Mouse (Mus musculus): ENCODE measurements at regions not wholly inside any gene's neighbourhood (a gene's known extent, or its start where the extent isn't known, plus 50 kb on each side); places are given as distances from the start of the nearest gene placed in this dataset.

DNA sequence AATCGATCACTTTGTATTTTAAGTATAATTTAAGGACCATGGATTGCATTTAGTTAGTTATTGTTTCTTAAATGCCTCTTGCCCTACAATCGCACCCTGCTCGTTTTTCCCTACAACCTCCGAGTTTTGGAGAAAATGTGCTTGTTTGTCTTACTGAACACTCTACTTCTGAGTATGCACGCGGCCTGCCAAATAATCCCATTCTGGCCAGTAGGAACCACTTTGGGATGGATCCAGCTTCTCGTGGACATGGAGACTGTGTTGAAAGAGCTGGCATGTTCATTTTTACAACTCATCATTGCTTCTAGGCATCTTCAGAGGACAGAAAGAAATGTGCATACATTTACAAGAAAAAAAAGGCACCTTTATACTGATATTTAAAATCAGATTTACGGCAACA, 440.5 kb upstream of the Klf12 start:
- no peak overlapping the region for H3K27ac ChIP-seq (replicated peaks; ENCODE audit: low read depth, low read length)
- H3K9ac ChIP-seq (replicated peaks; ENCODE audit: low read length) = no peak overlapping the region
- no peaks in the 10 kb centered on the region for H3K4me1 ChIP-seq (ENCODE audit: control insufficient read depth, insufficient read depth, low read length)
- H3K9me3 ChIP-seq (replicated peaks; ENCODE audit: control insufficient read depth, low read length) = no peaks in the 10 kb centered on the region
- DNase-seq (ENCODE audit: low spot score) (no peak), ATAC-seq (replicated peaks; ENCODE audit: insufficient number of reproducible peaks, low FRiP score, low TSS enrichment, low read depth) (no peak)
- H3K36me3 ChIP-seq (replicated peaks; ENCODE audit: control insufficient read depth, insufficient read depth, low read depth, low read length) = no peaks in the 10 kb centered on the region
- WGBS = 84% methylated on average over 8 of the region's 8 CpGs
- no peak overlapping the region for H3K4me2 ChIP-seq (ENCODE audit: low read depth, low read length)
- H3K27me3 ChIP-seq (ENCODE audit: control insufficient read depth, insufficient read depth, low read length) = no peaks in the 10 kb centered on the region
- no peak overlapping the region for H3K4me3 ChIP-seq (ENCODE audit: low read depth, low read length)

DNA sequence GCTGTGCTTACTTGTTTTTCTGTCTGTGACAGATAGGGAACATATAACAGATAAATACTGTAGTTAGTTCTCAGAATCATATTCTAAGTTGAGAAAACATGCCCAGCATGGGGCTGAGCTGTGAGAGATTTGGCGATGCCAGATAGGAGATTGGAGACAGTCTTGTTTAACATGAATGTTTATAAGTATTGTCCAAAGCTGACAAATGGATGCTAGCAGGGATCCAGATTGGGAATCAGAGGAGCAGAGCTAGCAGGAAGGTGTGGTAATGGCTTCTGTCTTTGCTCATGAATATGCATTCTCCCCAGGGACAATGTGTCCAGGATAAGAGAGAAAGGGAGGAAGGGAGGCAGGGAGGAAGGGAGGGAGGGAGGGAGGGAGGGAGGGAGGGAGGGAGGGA, 436.2 kb upstream of the Klf12 start:
- Histone ChIP-seq H3K27ac (replicated peaks; ENCODE audit: low read depth, low read length) (no peak overlapping the region), H3K4me1 (ENCODE audit: control insufficient read depth, insufficient read depth, low read length) (no peaks in the 10 kb centered on the region), H3K4me3 (ENCODE audit: low read depth, low read length) (no peak overlapping the region), H3K4me2 (ENCODE audit: low read depth, low read length) (no peak overlapping the region), H3K9ac (replicated peaks; ENCODE audit: low read length) (no peak overlapping the region), H3K27me3 (ENCODE audit: control insufficient read depth, insufficient read depth, low read length) (no peaks in the 10 kb centered on the region), H3K9me3 (replicated peaks; ENCODE audit: control insufficient read depth, low read length) (no peaks in the 10 kb centered on the region), H3K36me3 (replicated peaks; ENCODE audit: control insufficient read depth, insufficient read depth, low read depth, low read length) (no peaks in the 10 kb centered on the region)
- no peak for DNase-seq (ENCODE audit: low spot score)
- 58% methylated on average over 1 of the region's 1 CpGs for WGBS
- ATAC-seq (replicated peaks; ENCODE audit: insufficient number of reproducible peaks, low FRiP score, low TSS enrichment, low read depth) = no peak

DNA sequence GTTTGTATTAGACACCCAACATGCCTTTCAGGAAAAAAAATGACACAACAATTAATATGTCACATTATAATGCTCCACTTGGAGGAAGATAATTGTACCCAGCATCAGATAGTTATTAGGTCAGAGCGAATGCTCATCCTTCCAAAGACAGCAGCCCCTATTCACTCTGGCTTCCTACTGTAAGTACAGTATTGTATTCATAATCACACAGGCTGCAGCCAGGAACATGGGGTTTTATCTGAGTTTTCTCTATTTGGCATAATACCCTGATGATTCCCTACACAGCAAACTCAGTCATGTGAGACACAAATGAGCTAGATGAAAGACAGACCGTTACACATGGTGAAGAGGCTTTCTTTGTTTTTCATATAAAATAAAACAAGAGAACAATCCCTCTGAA, 430.5 kb upstream of the Klf12 start:
- no peak for ATAC-seq (replicated peaks; ENCODE audit: insufficient number of reproducible peaks, low FRiP score, low TSS enrichment, low read depth)
- WGBS = 72% methylated on average over 2 of the region's 2 CpGs
- no peak overlapping the region for H3K9ac ChIP-seq (replicated peaks; ENCODE audit: low read length)

GRCm38 (mm10) chr14:100713999-100714471, 429.6 kb upstream of the Klf12 start:
- WGBS = 75% methylated on average over 4 of the region's 4 CpGs
- no peak for DNase-seq (ENCODE audit: low spot score)
- H3K4me2 ChIP-seq (ENCODE audit: low read depth, low read length) = no peak overlapping the region
- H3K9me3 ChIP-seq (replicated peaks; ENCODE audit: control insufficient read depth, low read length) = no peaks in the 10 kb centered on the region
- ATAC-seq (replicated peaks; ENCODE audit: insufficient number of reproducible peaks, low FRiP score, low TSS enrichment, low read depth) = no peak
- H3K27me3 ChIP-seq (ENCODE audit: control insufficient read depth, insufficient read depth, low read length) = no peaks in the 10 kb centered on the region
- no peaks in the 10 kb centered on the region; the same call in 1 of the 2 replicates for H3K4me1 ChIP-seq (ENCODE audit: control insufficient read depth, insufficient read depth, low read length)
- H3K4me3 ChIP-seq (ENCODE audit: low read depth, low read length) = no peak overlapping the region
- no peak overlapping the region for H3K9ac ChIP-seq (replicated peaks; ENCODE audit: low read length)
- no peak overlapping the region for H3K27ac ChIP-seq (replicated peaks; ENCODE audit: low read depth, low read length)
- no peaks in the 10 kb centered on the region for H3K36me3 ChIP-seq (replicated peaks; ENCODE audit: control insufficient read depth, insufficient read depth, low read depth, low read length)

More for the DNA sequence above, 430.5 kb upstream of the Klf12 start:
- H3K27me3 ChIP-seq (ENCODE audit: control insufficient read depth, insufficient read depth, low read length) = no peaks in the 10 kb centered on the region
- H3K36me3 ChIP-seq (replicated peaks; ENCODE audit: control insufficient read depth, insufficient read depth, low read depth, low read length) = no peaks in the 10 kb centered on the region
- no peak overlapping the region for H3K27ac ChIP-seq (replicated peaks; ENCODE audit: low read depth, low read length)
- H3K4me1 ChIP-seq (ENCODE audit: control insufficient read depth, insufficient read depth, low read length) = no peaks in the 10 kb centered on the region; the same call in 1 of the 2 replicates
- H3K9me3 ChIP-seq (replicated peaks; ENCODE audit: control insufficient read depth, low read length) = no peaks in the 10 kb centered on the region
- DNase-seq (ENCODE audit: low spot score) = no peak
- H3K4me2 ChIP-seq (ENCODE audit: low read depth, low read length) = no peak overlapping the region
- no peak overlapping the region for H3K4me3 ChIP-seq (ENCODE audit: low read depth, low read length)

- DNase-seq (ENCODE audit: low spot score) (no peak), ATAC-seq (replicated peaks; ENCODE audit: insufficient number of reproducible peaks, low FRiP score, low TSS enrichment, low read depth) (peak; percentile 73)
- Histone ChIP-seq H3K4me2 (ENCODE audit: low read depth, low read length) (no peak overlapping the region), H3K4me3 (ENCODE audit: low read depth, low read length) (no peak overlapping the region), H3K36me3 (replicated peaks; ENCODE audit: control insufficient read depth, insufficient read depth, low read depth, low read length) (no peaks in the 10 kb centered on the region), H3K4me1 (ENCODE audit: control insufficient read depth, insufficient read depth, low read length) (no peaks in the 10 kb centered on the region; the same call in 1 of the 2 replicates), H3K27me3 (ENCODE audit: control insufficient read depth, insufficient read depth, low read length) (no peaks in the 10 kb centered on the region), H3K27ac (replicated peaks; ENCODE audit: low read depth, low read length) (no peak overlapping the region), H3K9ac (replicated peaks; ENCODE audit: low read length) (no peak overlapping the region), H3K9me3 (replicated peaks; ENCODE audit: control insufficient read depth, low read length) (no peaks in the 10 kb centered on the region)
- 77% methylated on average over 6 of the region's 6 CpGs for WGBS
Observed at GRCm38 (mm10) chr14:100713592-100713991, 429.1 kb upstream of the Klf12 start.

GRCm38 (mm10) chr14:100665361-100665955, 381.0 kb upstream of the Klf12 start:
- ATAC-seq (replicated peaks; ENCODE audit: insufficient number of reproducible peaks, low FRiP score, low TSS enrichment, low read depth) (no peak), DNase-seq (ENCODE audit: low spot score) (no peak)
- Histone ChIP-seq H3K27me3 (ENCODE audit: control insufficient read depth, insufficient read depth, low read length) (no peaks in the 10 kb centered on the region), H3K9me3 (replicated peaks; ENCODE audit: control insufficient read depth, low read length) (no peaks in the 10 kb centered on the region), H3K27ac (replicated peaks; ENCODE audit: low read depth, low read length) (no peak overlapping the region), H3K9ac (replicated peaks; ENCODE audit: low read length) (no peak overlapping the region), H3K4me2 (ENCODE audit: low read depth, low read length) (no peak overlapping the region), H3K4me1 (ENCODE audit: control insufficient read depth, insufficient read depth, low read length) (no peaks in the 10 kb centered on the region), H3K36me3 (replicated peaks; ENCODE audit: control insufficient read depth, insufficient read depth, low read depth, low read length) (no peaks in the 10 kb centered on the region), H3K4me3 (ENCODE audit: low read depth, low read length) (no peak overlapping the region)
- 37% methylated on average over 9 of the region's 9 CpGs for WGBS

DNA sequence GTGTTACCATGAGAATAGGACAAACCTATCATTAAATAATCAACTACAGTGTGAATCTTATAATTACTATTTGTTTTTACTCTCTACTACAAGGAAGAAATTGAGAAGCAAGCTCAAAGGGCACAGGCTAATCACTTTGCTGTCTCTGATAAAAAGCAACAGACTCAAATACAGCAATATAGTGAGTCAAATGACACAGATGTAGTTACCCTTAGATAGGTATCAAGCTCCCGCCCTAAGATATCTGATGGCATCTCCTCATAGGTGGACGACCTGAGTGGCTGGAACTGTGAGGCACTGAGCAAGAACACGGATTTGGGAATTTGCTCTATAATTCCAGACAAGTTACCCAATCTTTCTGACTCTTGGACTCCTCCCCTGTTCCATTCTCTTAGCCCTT, 379.7 kb upstream of the Klf12 start:
- no peaks in the 10 kb centered on the region for H3K27me3 ChIP-seq (ENCODE audit: control insufficient read depth, insufficient read depth, low read length)
- no peaks in the 10 kb centered on the region for H3K9me3 ChIP-seq (replicated peaks; ENCODE audit: control insufficient read depth, low read length)
- 63% methylated on average over 3 of the region's 3 CpGs for WGBS
- no peak overlapping the region for H3K4me3 ChIP-seq (ENCODE audit: low read depth, low read length)
- no peak for DNase-seq (ENCODE audit: low spot score)
- no peak overlapping the region for H3K9ac ChIP-seq (replicated peaks; ENCODE audit: low read length)
- H3K4me2 ChIP-seq (ENCODE audit: low read depth, low read length) = no peak overlapping the region
- no peaks in the 10 kb centered on the region for H3K36me3 ChIP-seq (replicated peaks; ENCODE audit: control insufficient read depth, insufficient read depth, low read depth, low read length)
- H3K27ac ChIP-seq (replicated peaks; ENCODE audit: low read depth, low read length) = no peak overlapping the region
- no peaks in the 10 kb centered on the region for H3K4me1 ChIP-seq (ENCODE audit: control insufficient read depth, insufficient read depth, low read length)
- no peak for ATAC-seq (replicated peaks; ENCODE audit: insufficient number of reproducible peaks, low FRiP score, low TSS enrichment, low read depth)

GRCm38 (mm10) chr14:100642076-100642475, 357.6 kb upstream of the Klf12 start:
- H3K9me3 ChIP-seq (replicated peaks; ENCODE audit: control insufficient read depth, low read length) = no peaks in the 10 kb centered on the region
- no peak overlapping the region for H3K4me2 ChIP-seq (ENCODE audit: low read depth, low read length)
- no peak overlapping the region for H3K27ac ChIP-seq (replicated peaks; ENCODE audit: low read depth, low read length)
- WGBS = 82% methylated on average over 2 of the region's 2 CpGs
- H3K36me3 ChIP-seq (replicated peaks; ENCODE audit: control insufficient read depth, insufficient read depth, low read depth, low read length) = no peaks in the 10 kb centered on the region
- no peak for DNase-seq (ENCODE audit: low spot score)
- H3K9ac ChIP-seq (replicated peaks; ENCODE audit: low read length) = no peak overlapping the region
- H3K4me3 ChIP-seq (ENCODE audit: low read depth, low read length) = no peak overlapping the region
- H3K27me3 ChIP-seq (ENCODE audit: control insufficient read depth, insufficient read depth, low read length) = no peaks in the 10 kb centered on the region
- H3K4me1 ChIP-seq (ENCODE audit: control insufficient read depth, insufficient read depth, low read length) = no peaks in the 10 kb centered on the region
- no peak for ATAC-seq (replicated peaks; ENCODE audit: insufficient number of reproducible peaks, low FRiP score, low TSS enrichment, low read depth)

Measured in embryonic facial prominence, embryonic 11.5 days (tissue).